Mouse (Mus musculus) olfactory bulb, adult 2 months (tissue): ENCODE measurements at regions not wholly inside any gene's neighbourhood (a gene's known extent, or its start where the extent isn't known, plus 50 kb on each side); places are given as distances from the start of the nearest gene placed in this dataset.

ENCODE experiments used
- CTCF ChIP-seq: fragments of 200-500 bp; IDR thresholded peaks from 2 replicates; pipeline ENCODE4 v1.5.1; 2012; ENCODE audit warnings: low read depth, mild to moderate bottlenecking, low read length, moderate library complexity; ENCODE audit not compliant: insufficient read depth
- POLR2A ChIP-seq: fragments of 200-500 bp; IDR thresholded peaks from 2 replicates; pipeline ENCODE4 v1.6.1; 2012; ENCODE audit warnings: mild to moderate bottlenecking, low read depth, low read length, moderate library complexity; ENCODE audit not compliant: insufficient read depth

DNA sequence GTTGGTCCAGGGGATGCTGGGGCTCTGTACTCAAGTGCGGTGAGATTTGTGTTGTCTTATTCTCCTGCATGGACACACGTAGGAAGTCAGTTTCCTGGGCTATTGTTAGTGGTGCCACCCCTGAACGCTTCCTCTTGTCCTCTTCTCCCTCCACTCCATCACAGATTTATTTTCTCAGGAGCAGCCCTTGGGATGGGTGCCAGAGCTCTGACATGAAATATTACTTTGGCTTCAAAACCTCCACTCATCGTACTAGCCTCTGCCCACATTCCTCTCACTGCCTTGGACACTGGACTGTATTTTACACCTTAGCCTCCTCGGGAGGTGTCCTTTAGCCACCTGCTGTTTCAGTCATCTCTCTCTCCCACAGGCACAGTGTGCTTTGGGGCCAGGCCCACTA lies 139.6 kb downstream of the Efnb1 start:
- TF ChIP-seq CTCF, result no peak
- TF ChIP-seq POLR2A, result no peak
